Mouse (Mus musculus): ENCODE data around the gene Gm36210.

Gene Gm36210

GRCm38 (mm10) chr7:4859418-4859978, 46.8 kb downstream of the Gm36210 start:
- in situ Hi-C loops (cut with MboI; ENCODE audit: low pct_unique_long_range_greater_than_20kb in 1 of 2, low sequenced_read_pairs in 2 of 2, unreplicated experiment in 1 of 2): no loop called here

- in situ Hi-C loops (cut with MboI; ENCODE audit: low pct_unique_long_range_greater_than_20kb in 1 of 2, low sequenced_read_pairs in 2 of 2, unreplicated experiment in 1 of 2): no loop called here
Measured at GRCm38 (mm10) chr7:4857321-4857720, 49.0 kb downstream of the Gm36210 start.

- in situ Hi-C loops (cut with MboI; ENCODE audit: low pct_unique_long_range_greater_than_20kb in 1 of 2, low sequenced_read_pairs in 2 of 2, unreplicated experiment in 1 of 2): no loop called here
Measured at GRCm38 (mm10) chr7:4856508-4856907, 49.8 kb downstream of the Gm36210 start.

GRCm38 (mm10) chr7:4853613-4854012, 52.7 kb downstream of the Gm36210 start:
- in situ Hi-C loops (cut with MboI; ENCODE audit: low pct_unique_long_range_greater_than_20kb in 1 of 2, low sequenced_read_pairs in 2 of 2, unreplicated experiment in 1 of 2): no loop called here

- in situ Hi-C loops (cut with MboI; ENCODE audit: low pct_unique_long_range_greater_than_20kb in 1 of 2, low sequenced_read_pairs in 2 of 2, unreplicated experiment in 1 of 2): no loop called here
Measured at GRCm38 (mm10) chr7:4851315-4851688, 55.0 kb downstream of the Gm36210 start.

- in situ Hi-C loops (cut with MboI; ENCODE audit: low pct_unique_long_range_greater_than_20kb in 1 of 2, low sequenced_read_pairs in 2 of 2, unreplicated experiment in 1 of 2): no loop called here
Measured at GRCm38 (mm10) chr7:4850621-4851314, 55.5 kb downstream of the Gm36210 start.

GRCm38 (mm10) chr7:4849372-4849771, 56.9 kb downstream of the Gm36210 start:
- in situ Hi-C loops (cut with MboI; ENCODE audit: low pct_unique_long_range_greater_than_20kb in 1 of 2, low sequenced_read_pairs in 2 of 2, unreplicated experiment in 1 of 2): no loop called here
